8 mouse cellular contexts compared by ENCODE assay signal in the genomic region with DNA sequence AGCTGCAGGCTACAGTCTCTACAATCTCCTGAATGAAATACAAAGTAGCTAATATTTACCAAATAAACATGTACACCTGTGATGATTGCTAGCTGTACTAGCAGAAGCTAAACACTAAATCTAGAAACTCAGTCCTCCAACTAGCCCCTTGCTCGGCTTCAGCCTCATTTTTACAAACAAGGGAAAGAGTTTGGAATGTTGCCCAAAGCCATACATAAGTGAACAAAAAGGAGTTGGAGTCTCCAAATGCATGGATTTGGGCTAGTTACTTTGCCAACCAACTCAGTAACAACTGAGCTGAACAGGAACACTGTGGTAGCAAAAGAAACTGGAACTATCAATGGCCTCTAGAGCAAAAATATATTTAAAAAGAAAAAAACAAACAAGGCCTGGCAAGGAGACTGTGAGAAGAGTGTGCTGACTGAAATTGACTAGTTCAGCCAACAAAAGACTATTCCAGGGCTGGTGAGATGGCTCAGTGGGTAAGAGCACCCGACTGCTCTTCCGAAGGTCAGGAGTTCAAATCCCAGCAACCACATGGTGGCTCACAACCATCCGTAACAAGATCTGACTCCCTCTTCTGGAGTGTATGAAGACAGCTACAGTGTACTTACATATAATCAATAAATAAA. TPM values are rescaled to one million over a fixed set of nuclear protein-coding genes. Genes with fewer than 3 reads are reported as not detected.
A peak's percentile ranks its signal among the peaks of the same experiment; 100 is the strongest.
DNase-seq lines count a peak whose midpoint lies in the region; ATAC-seq and TF ChIP-seq lines count a peak whose summit lies in the region.

No protein-coding gene starts in this region.

- peaks cover 73% of the 10 kb centered on the region for H3K79me2 ChIP-seq in CH12.LX (replicated peaks; ENCODE audit: control insufficient read depth, extremely low read depth, insufficient read depth, poor library complexity, severe bottlenecking)

- peaks cover 4% of the 10 kb centered on the region; the same call in 1 of the 2 replicates for H3K36me3 ChIP-seq in heart, embryonic 13.5 days
- peaks cover 3 to 24% of the 10 kb centered on the region in 2 experiments for H3K36me3 ChIP-seq in CH12.LX (replicated peaks in 1 of 2; ENCODE audit: control insufficient read depth in 1 of 2, insufficient read depth in 1 of 2, low read length in 1 of 2)
- no peaks in the 10 kb centered on the region for H3K36me3 ChIP-seq in forebrain, embryonic 14.5 days (ENCODE audit: control insufficient read depth, insufficient read depth, low read length)
- H3K36me3 ChIP-seq in liver, embryonic 13.5 days, result peaks cover 9% of the 10 kb centered on the region

- dilution Hi-C loops in CH12.LX (cut with MboI; ENCODE audit: extremely low pct_ligation_motif_present, extremely low pct_unique_long_range_greater_than_20kb, low sequenced_read_pairs), result no loop called here

- H3K27me3 ChIP-seq in heart, embryonic 13.5 days (replicated peaks), result no peaks in the 10 kb centered on the region
- no peaks in the 10 kb centered on the region for H3K27me3 ChIP-seq in CH12.LX (replicated peaks)
- no peaks in the 10 kb centered on the region for H3K27me3 ChIP-seq in forebrain, embryonic 14.5 days (replicated peaks; ENCODE audit: control insufficient read depth, insufficient read depth, low read length)
- no peaks in the 10 kb centered on the region for H3K27me3 ChIP-seq in liver, embryonic 13.5 days

- TF ChIP-seq CTCF in CH12.LX (conservative IDR thresholded peaks at IDR 0.05 in 1 of 2, IDR thresholded peaks at IDR 0.05 in 1 of 2; ENCODE audit: low read depth in 2 of 2, low read length in 2 of 2), result peak in 1 of 2 experiments; percentile 10; a peak in 1 of 4 replicates

- in situ Hi-C loops in CH12.LX (cut with MboI; ENCODE audit: low pct_ligation_motif_present, low pct_unique_long_range_greater_than_20kb, low sequenced_read_pairs), result no loop called here

- no peak for TF ChIP-seq RAD21 in CH12.LX (IDR thresholded peaks at IDR 0.05; ENCODE audit: low read depth, low read length)

- H3K4me2 ChIP-seq in heart, embryonic 13.5 days, result peak overlapping the region; percentile 94
- H3K4me2 ChIP-seq in CH12.LX (ENCODE audit: insufficient read depth, low read depth, poor library complexity, severe bottlenecking), result peak overlapping the region; percentile 97
- peak overlapping the region; percentile 88 for H3K4me2 ChIP-seq in forebrain, embryonic 14.5 days (ENCODE audit: low read length)
- H3K4me2 ChIP-seq in liver, embryonic 13.5 days, result peak overlapping the region; percentile 87

- no peak for TF ChIP-seq EP300 in CH12.LX (IDR thresholded peaks at IDR 0.05; ENCODE audit: low read length)

- DNase-seq in heart, adult 18-20 months, result no peak
- peak; percentile 27 for DNase-seq in CH12.LX (ENCODE audit: extremely low read depth)
- peak; percentile 54 for DNase-seq in forebrain, embryonic 14.5 days (ENCODE audit: low spot score)
- DNase-seq in liver, embryonic 13.5 days, result no peak
- no peak for DNase-seq in adrenal gland, adult 8-10 months
- DNase-seq in kidney, postnatal 4 days, result no peak

- 53% methylated on average over 4 of the region's 4 CpGs for WGBS in heart, embryonic 13.5 days
- 41% methylated on average over 3 of the region's 4 CpGs for WGBS in forebrain, embryonic 14.5 days
- 53% methylated on average over 4 of the region's 4 CpGs for WGBS in liver, embryonic 13.5 days (ENCODE audit: insufficient replicate concordance)

- H3K9ac ChIP-seq in heart, embryonic 13.5 days, result peak overlapping the region; percentile 58
- H3K9ac ChIP-seq in CH12.LX (ENCODE audit: insufficient read depth, low read depth), result peak overlapping the region; percentile 79
- H3K9ac ChIP-seq in forebrain, embryonic 14.5 days (ENCODE audit: low read length), result no peak overlapping the region
- H3K9ac ChIP-seq in liver, embryonic 13.5 days, result peak overlapping the region; percentile 96

- H3K4me1 ChIP-seq in heart, embryonic 13.5 days, result peaks cover 53% of the 10 kb centered on the region
- peaks cover 21 to 66% of the 10 kb centered on the region in 2 experiments for H3K4me1 ChIP-seq in CH12.LX (ENCODE audit: control insufficient read depth in 1 of 2, insufficient read depth in 2 of 2)
- peaks cover 7% of the 10 kb centered on the region for H3K4me1 ChIP-seq in forebrain, embryonic 14.5 days (ENCODE audit: control insufficient read depth, insufficient read depth, low read length)
- peaks cover 68% of the 10 kb centered on the region for H3K4me1 ChIP-seq in liver, embryonic 13.5 days (replicated peaks)

- H3K4me3 ChIP-seq in heart, embryonic 13.5 days, result peak overlapping the region; percentile 93
- peak overlapping the region; percentile 28 to 67 (median 44) for H3K4me3 ChIP-seq in CH12.LX (replicated peaks in 1 of 3; ENCODE audit: low read depth in 2 of 3, low read length in 2 of 3, poor library complexity in 1 of 3)
- H3K4me3 ChIP-seq in forebrain, embryonic 14.5 days (ENCODE audit: low read depth, low read length), result 0 out of 2 replicates have a peak overlapping the region, but pooled peaks have one; percentile 7
- peak overlapping the region; percentile 99 for H3K4me3 ChIP-seq in liver, embryonic 13.5 days (replicated peaks)

- no peak overlapping the region for H3K27ac ChIP-seq in heart, embryonic 13.5 days (replicated peaks)
- no peak overlapping the region for H3K27ac ChIP-seq in CH12.LX (ENCODE audit: insufficient read depth, low read depth)
- H3K27ac ChIP-seq in forebrain, embryonic 14.5 days (ENCODE audit: low read depth, low read length), result peak overlapping the region; percentile 1; the same call in 1 of the 2 replicates
- H3K27ac ChIP-seq in liver, embryonic 13.5 days, result 0 out of 2 replicates have a peak overlapping the region, but pooled peaks have one; percentile 9

- no peak for TF ChIP-seq POLR2A in CH12.LX (IDR thresholded peaks at IDR 0.05; ENCODE audit: low read depth, low read length)

- no peak for ATAC-seq in heart, embryonic 13.5 days (ENCODE audit: extremely low read depth, insufficient number of reproducible peaks, low FRiP score, low TSS enrichment)
- ATAC-seq in forebrain, embryonic 14.5 days, result no peak
- ATAC-seq in liver, embryonic 13.5 days (ENCODE audit: low read depth), result no peak
- ATAC-seq in activated CD4-positive, CD25-positive, alpha-beta regulatory T cell, adult 4 months, result no peak

- no peaks in the 10 kb centered on the region for H3K9me3 ChIP-seq in heart, embryonic 13.5 days
- H3K9me3 ChIP-seq in CH12.LX (replicated peaks; ENCODE audit: low read length), result no peaks in the 10 kb centered on the region
- H3K9me3 ChIP-seq in forebrain, embryonic 14.5 days (replicated peaks; ENCODE audit: control insufficient read depth, low read length), result no peaks in the 10 kb centered on the region
- no peaks in the 10 kb centered on the region for H3K9me3 ChIP-seq in liver, embryonic 13.5 days (replicated peaks)

TF ChIP-seq in CH12.LX, 34 proteins besides CTCF, POLR2A, EP300 and RAD21 (continues in another document):
- TF ChIP-seq MAFK (IDR thresholded peaks at IDR 0.05; ENCODE audit: insufficient replicate concordance, low read length), result no peak
- no peak for TF ChIP-seq CHD1 (IDR thresholded peaks at IDR 0.05; ENCODE audit: low read depth, low read length)
- no peak for TF ChIP-seq GABPA (IDR thresholded peaks at IDR 0.05; ENCODE audit: insufficient replicate concordance, low read depth, low read length)
- no peak for TF ChIP-seq NRF1 (IDR thresholded peaks at IDR 0.05; ENCODE audit: low read depth, low read length)
- TF ChIP-seq ZC3H11A (IDR thresholded peaks at IDR 0.05; ENCODE audit: low read depth, low read length), result no peak
- TF ChIP-seq POLR2AphosphoS2 (IDR thresholded peaks at IDR 0.05; ENCODE audit: low read depth, low read length), result no peak
- no peak for TF ChIP-seq MEF2A (IDR thresholded peaks at IDR 0.05; ENCODE audit: borderline replicate concordance, low read depth, low read length)
- TF ChIP-seq TBP (conservative IDR thresholded peaks at IDR 0.05; ENCODE audit: low read depth, low read length), result peak; percentile 96
- TF ChIP-seq ETS1 (conservative IDR thresholded peaks at IDR 0.05; ENCODE audit: low read depth, low read length), result no peak
- TF ChIP-seq MYC (IDR thresholded peaks at IDR 0.05; ENCODE audit: low read depth, low read length), result 0 out of 2 replicates have a peak, but pooled peaks have one; percentile 52
- TF ChIP-seq ZNF384 (IDR thresholded peaks at IDR 0.05; ENCODE audit: low read depth, low read length), result 0 out of 2 replicates have a peak, but pooled peaks have one; percentile 25
- TF ChIP-seq JUN (IDR thresholded peaks at IDR 0.05; ENCODE audit: insufficient read depth, low read depth, low read length), result no peak
- TF ChIP-seq E2F4 (IDR thresholded peaks at IDR 0.05; ENCODE audit: insufficient replicate concordance, low read depth, low read length), result no peak
- no peak for TF ChIP-seq BHLHE40 (IDR thresholded peaks at IDR 0.05; ENCODE audit: low read depth, low read length)
- no peak for TF ChIP-seq MAZ (IDR thresholded peaks at IDR 0.05; ENCODE audit: low read depth, low read length)
- TF ChIP-seq UBTF (IDR thresholded peaks at IDR 0.05; ENCODE audit: low read depth, low read length), result no peak
- no peak for TF ChIP-seq SMC3 (IDR thresholded peaks at IDR 0.05; ENCODE audit: low read depth, low read length)
- no peak for TF ChIP-seq CHD2 (IDR thresholded peaks at IDR 0.05; ENCODE audit: low read length)

RNA-seq across cellular contexts. Expression of gene Rpa1, which starts 1.5 kb away (rescaled TPM):
- polyA plus RNA-seq in heart, embryonic 13.5 days (2015; fragmentation: Nextera tagmentation; extraction: Ambion mirVana), result 85.8 and 88.4 TPM in 2 replicates
- total RNA-seq in heart, adult 18-20 months (2021), result 10 to 100 TPM; 54.4 to 59.6 TPM
- total RNA-seq in CH12.LX (2012; rRNA removed) (287 and 354 TPM in 2 replicates), CH12.LX (2014; rRNA removed) (357 and 379 TPM in 2 replicates)
- 230 and 247 TPM in 2 replicates for polyA plus RNA-seq in CH12.LX (2012; ENCODE audit: insufficient read length, low read depth)
- 64.5 and 74.2 TPM in 2 replicates for polyA plus RNA-seq in forebrain, embryonic 14.5 days (2014; fragmentation: Nextera tagmentation; extraction: Ambion mirVana)
- polyA plus RNA-seq in liver, embryonic 13.5 days (2015; fragmentation: Nextera tagmentation; extraction: Ambion mirVana), result 113 and 137 TPM in 2 replicates
- polyA plus RNA-seq in activated CD4-positive, CD25-positive, alpha-beta regulatory T cell, adult 4 months (2017; shearing (Covaris generic)), result 100 to 1,000 TPM; 209 to 263 TPM
- 10 to 100 TPM; 50.9 to 72.8 (median 62.3) TPM for total RNA-seq in adrenal gland, adult 8-10 months (2022)

RNA-seq across cellular contexts. Expression of gene Smyd4, which starts 1.6 kb away (rescaled TPM):
- 12.9 and 13.1 TPM in 2 replicates for polyA plus RNA-seq in heart, embryonic 13.5 days (2015; fragmentation: Nextera tagmentation; extraction: Ambion mirVana)
- 1 to 10 TPM; 5.9 to 7.2 TPM for total RNA-seq in heart, adult 18-20 months (2021)
- total RNA-seq in CH12.LX (2012; rRNA removed), result 11.5 and 13.9 TPM in 2 replicates
- total RNA-seq in CH12.LX (2014; rRNA removed), result 13.9 and 15.4 TPM in 2 replicates
- 11.8 and 12.5 TPM in 2 replicates for polyA plus RNA-seq in CH12.LX (2012; ENCODE audit: insufficient read length, low read depth)
- polyA plus RNA-seq in forebrain, embryonic 14.5 days (2014; fragmentation: Nextera tagmentation; extraction: Ambion mirVana), result 10.7 and 12.1 TPM in 2 replicates
- polyA plus RNA-seq in liver, embryonic 13.5 days (2015; fragmentation: Nextera tagmentation; extraction: Ambion mirVana), result 5.1 and 6.6 TPM in 2 replicates
- polyA plus RNA-seq in activated CD4-positive, CD25-positive, alpha-beta regulatory T cell, adult 4 months (2017; shearing (Covaris generic)), result 10 to 100 TPM; 14.0 to 18.7 TPM
- 10 to 100 TPM; 10.2 to 23.6 (median 14.8) TPM for total RNA-seq in adrenal gland, adult 8-10 months (2022)

Comparison
In these comparisons a context has a peak if more than half of its experiments do, and no peak if none do; other contexts are left out.
1. H3K27ac ChIP-seq: peak in forebrain, embryonic 14.5 days (single experiment) and liver, embryonic 13.5 days (single experiment); none in heart, embryonic 13.5 days (single experiment) and CH12.LX (single experiment).
2. H3K4me3 ChIP-seq: peak in every context shown above with its lines; median percentile 99 in liver, embryonic 13.5 days; 93 in heart, embryonic 13.5 days; 44 in CH12.LX; 7 in forebrain, embryonic 14.5 days.
3. DNase-seq: peak in CH12.LX (single experiment) and forebrain, embryonic 14.5 days (single experiment); none in heart, adult 18-20 months (0 of 2), liver, embryonic 13.5 days (single experiment), adrenal gland, adult 8-10 months (single experiment) and kidney, postnatal 4 days (0 of 2).
4. Peak in every context shown above with its lines, with median percentiles within 50 percentile points of each other: H3K4me2 ChIP-seq.